Mouse (Mus musculus) embryo, embryonic 9.5 days (tissue): ENCODE measurements at regions not wholly inside any gene's neighbourhood (a gene's known extent, or its start where the extent isn't known, plus 50 kb on each side); places are given as distances from the start of the nearest gene placed in this dataset.

ENCODE experiments used
- DNase-seq: peaks from one replicate; pipeline ENCODE4 v3.0.0-alpha.2; 2017; ENCODE audit errors: extremely low spot score

GRCm38 (mm10) chr10:9295269-9295668 lies 379.7 kb downstream of the Samd5 start:
- DNase-seq: no peak

GRCm38 (mm10) chr10:9294620-9295019 lies 380.4 kb downstream of the Samd5 start:
- no peak for DNase-seq

- no peak for DNase-seq
Measured at GRCm38 (mm10) chr10:9291456-9292146, 383.4 kb downstream of the Samd5 start.

- DNase-seq: no peak
Measured at GRCm38 (mm10) chr10:9272940-9273339, 387.1 kb upstream of the Sash1 start.

GRCm38 (mm10) chr10:9272243-9272642 lies 386.4 kb upstream of the Sash1 start:
- DNase-seq: peak; percentile 19

GRCm38 (mm10) chr10:9265528-9265927 lies 379.7 kb upstream of the Sash1 start:
- DNase-seq: no peak

GRCm38 (mm10) chr10:9264309-9265000 lies 378.6 kb upstream of the Sash1 start:
- no peak for DNase-seq

GRCm38 (mm10) chr10:9258705-9259104 lies 372.8 kb upstream of the Sash1 start:
- DNase-seq: no peak

GRCm38 (mm10) chr10:9252941-9253217 lies 367.0 kb upstream of the Sash1 start:
- DNase-seq: no peak

GRCm38 (mm10) chr10:9252120-9252940 lies 366.5 kb upstream of the Sash1 start:
- DNase-seq: no peak

GRCm38 (mm10) chr10:9243281-9243618 lies 357.4 kb upstream of the Sash1 start:
- no peak for DNase-seq

GRCm38 (mm10) chr10:9242596-9243280 lies 356.9 kb upstream of the Sash1 start:
- DNase-seq: no peak

- DNase-seq: no peak
Measured at GRCm38 (mm10) chr10:9239956-9240355, 354.1 kb upstream of the Sash1 start.

- no peak for DNase-seq
Measured at GRCm38 (mm10) chr10:9231751-9232150, 345.9 kb upstream of the Sash1 start.

- DNase-seq: no peak
Measured at GRCm38 (mm10) chr10:9229116-9229515, 343.2 kb upstream of the Sash1 start.

- no peak for DNase-seq
Measured at GRCm38 (mm10) chr10:9227361-9227760, 341.5 kb upstream of the Sash1 start.

- no peak for DNase-seq
Measured at GRCm38 (mm10) chr10:9210646-9211045, 324.8 kb upstream of the Sash1 start.

GRCm38 (mm10) chr10:9204096-9204495 lies 318.2 kb upstream of the Sash1 start:
- no peak for DNase-seq

GRCm38 (mm10) chr10:9203323-9203722 lies 317.5 kb upstream of the Sash1 start:
- no peak for DNase-seq

GRCm38 (mm10) chr10:9202922-9203321 lies 317.1 kb upstream of the Sash1 start:
- DNase-seq: no peak

- DNase-seq: peak; percentile 13
Measured at GRCm38 (mm10) chr10:9174997-9175396, 289.1 kb upstream of the Sash1 start.

GRCm38 (mm10) chr10:9173509-9173908 lies 287.6 kb upstream of the Sash1 start:
- DNase-seq: no peak
